Mouse (Mus musculus): ENCODE results near the gene Slf2. TPM values are rescaled to one million over a fixed set of nuclear protein-coding genes. Genes with fewer than 3 reads are reported as not detected.

Gene Slf2
- polyA plus RNA-seq, 1 experiment from 2014 or later = 27.2 TPM

DNA sequence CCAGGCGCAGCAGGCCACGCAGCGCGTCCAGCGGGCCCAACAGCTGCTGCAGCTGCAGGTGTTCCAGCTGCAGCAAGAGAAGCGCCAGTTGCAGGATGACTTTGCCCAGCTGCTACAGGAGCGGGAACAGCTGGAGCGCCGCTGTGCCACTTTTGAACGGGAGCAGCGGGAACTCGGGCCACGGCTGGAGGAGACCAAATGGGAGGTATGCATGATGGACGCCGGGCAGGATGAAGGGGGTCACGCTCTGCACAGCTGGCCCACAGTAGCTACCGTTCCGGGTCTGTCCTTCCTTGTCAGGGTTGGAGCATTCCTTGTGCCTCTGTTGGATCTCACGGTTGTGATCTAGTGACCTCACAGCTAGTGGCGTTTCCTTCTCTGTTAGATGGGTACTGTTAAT lies 93.8 kb downstream of the Slf2 start:
- 88% methylated on average over 20 of the region's 20 CpGs for WGBS
- H3K4me3 ChIP-seq = no peak overlapping the region
- H3K4me2 ChIP-seq = no peak overlapping the region
- peaks cover 33% of the 10 kb centered on the region for H3K4me1 ChIP-seq
- H3K9ac ChIP-seq = no peak overlapping the region
- no peaks in the 10 kb centered on the region for H3K27me3 ChIP-seq (replicated peaks)
- ATAC-seq (ENCODE audit: extremely low read depth, insufficient number of reproducible peaks, low FRiP score, low TSS enrichment) = no peak
- no peaks in the 10 kb centered on the region for H3K9me3 ChIP-seq
- peaks cover 85% of the 10 kb centered on the region for H3K36me3 ChIP-seq
- H3K27ac ChIP-seq (replicated peaks) = no peak overlapping the region

DNA sequence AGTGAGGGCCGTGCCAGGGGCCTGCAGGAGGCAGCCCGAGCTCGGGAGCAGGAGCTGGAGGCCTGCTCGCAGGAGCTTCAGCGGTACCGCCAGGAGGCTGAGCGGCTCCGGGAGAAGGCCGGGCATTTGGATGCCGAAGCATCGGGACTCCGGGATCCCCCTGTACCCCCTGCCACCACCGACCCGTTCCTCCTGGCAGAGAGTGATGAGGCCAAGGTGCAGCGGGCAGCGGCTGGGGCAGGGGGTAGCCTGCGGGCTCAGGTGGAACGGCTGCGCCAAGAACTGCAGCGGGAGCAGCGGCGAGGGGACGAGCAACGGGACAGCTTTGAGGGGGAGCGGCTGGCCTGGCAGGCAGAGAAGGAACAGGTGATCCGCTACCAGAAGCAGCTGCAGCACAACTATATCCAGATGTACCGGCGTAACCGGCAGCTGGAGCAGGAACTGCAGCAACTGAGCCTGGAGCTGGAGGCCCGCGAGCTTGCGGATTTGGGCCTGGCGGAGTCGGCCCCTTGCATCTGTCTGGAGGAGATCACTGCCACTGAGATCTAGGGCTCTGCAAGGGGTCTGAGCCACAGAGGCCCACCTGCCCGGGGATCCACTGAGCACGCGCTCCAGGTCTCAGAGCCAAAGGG lies 95.1 kb downstream of the Slf2 start:
- no peaks in the 10 kb centered on the region for H3K9me3 ChIP-seq
- H3K27ac ChIP-seq (replicated peaks) = no peak overlapping the region
- H3K27me3 ChIP-seq (replicated peaks) = no peaks in the 10 kb centered on the region
- no peak overlapping the region for H3K4me2 ChIP-seq
- H3K4me3 ChIP-seq = no peak overlapping the region
- peaks cover 32% of the 10 kb centered on the region for H3K4me1 ChIP-seq
- WGBS = 90% methylated on average over 37 of the region's 37 CpGs
- no peak for ATAC-seq (ENCODE audit: extremely low read depth, insufficient number of reproducible peaks, low FRiP score, low TSS enrichment)
- H3K9ac ChIP-seq = no peak overlapping the region
- H3K36me3 ChIP-seq = peaks cover 76% of the 10 kb centered on the region

DNA sequence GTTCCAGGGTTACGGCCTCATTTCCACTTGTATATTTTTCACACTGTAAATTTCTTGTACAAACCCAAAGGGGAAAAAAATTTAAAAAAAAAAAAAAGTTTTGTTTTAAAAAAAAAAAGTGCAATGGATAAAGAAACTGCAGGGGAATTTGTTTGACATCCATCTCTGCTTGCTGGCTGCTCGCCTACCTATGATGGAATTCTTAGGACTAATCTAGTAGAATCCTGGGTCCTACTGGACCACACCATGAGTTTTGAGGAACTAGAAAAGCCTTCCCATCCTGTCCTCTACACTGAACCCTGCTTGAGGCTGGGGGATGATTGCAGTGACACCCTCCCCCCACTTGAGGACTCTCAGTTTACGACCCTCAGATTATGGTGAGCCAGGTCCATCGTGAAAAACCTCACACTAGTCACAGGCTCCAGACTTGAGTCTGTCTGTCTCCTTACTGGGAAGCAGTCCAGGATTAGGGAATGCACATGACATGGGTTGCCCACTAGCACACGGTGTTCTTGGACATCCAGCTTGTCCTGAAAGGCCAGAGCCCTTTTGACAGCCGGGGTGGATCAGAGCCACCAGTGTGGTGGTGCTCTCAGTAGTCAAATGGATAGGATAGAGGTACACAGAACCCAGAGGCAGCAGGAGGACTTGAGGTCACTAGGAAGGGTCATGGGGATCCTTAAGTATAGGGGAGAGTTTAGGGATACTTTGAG lies 96.2 kb downstream of the Slf2 start:
- ATAC-seq (ENCODE audit: extremely low read depth, insufficient number of reproducible peaks, low FRiP score, low TSS enrichment) = no peak

DNA sequence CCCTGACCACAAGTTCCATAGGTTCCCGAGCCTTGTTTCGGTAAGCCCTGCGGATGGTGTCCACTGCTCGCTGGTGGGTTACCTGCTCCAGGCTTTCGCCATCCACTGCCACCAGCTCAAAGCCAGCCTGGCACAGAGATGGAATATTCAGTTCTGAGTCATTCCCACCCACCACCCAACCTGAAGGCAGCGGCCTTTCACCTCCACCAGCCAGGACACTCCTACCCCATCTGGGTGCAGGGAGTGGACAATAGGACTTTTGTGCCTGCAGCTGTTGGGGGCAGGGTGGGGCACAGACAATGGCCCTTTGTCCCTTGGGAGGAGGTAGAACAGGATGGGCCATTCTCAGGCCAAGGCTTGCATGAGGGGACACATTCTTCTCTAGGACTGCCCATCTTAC lies 96.9 kb downstream of the Slf2 start:
- Histone ChIP-seq H3K9ac (no peak overlapping the region), H3K36me3 (peaks cover 59% of the 10 kb centered on the region), H3K27me3 (replicated peaks) (no peaks in the 10 kb centered on the region), H3K9me3 (no peaks in the 10 kb centered on the region), H3K4me3 (no peak overlapping the region), H3K27ac (replicated peaks) (no peak overlapping the region), H3K4me1 (peaks cover 35% of the 10 kb centered on the region), H3K4me2 (no peak overlapping the region)
- ATAC-seq (ENCODE audit: extremely low read depth, insufficient number of reproducible peaks, low FRiP score, low TSS enrichment) = no peak
- WGBS = 87% methylated on average over 6 of the region's 6 CpGs

More for the DNA sequence above, 96.2 kb downstream of the Slf2 start:
- Histone ChIP-seq H3K9ac (no peak overlapping the region), H3K4me2 (no peak overlapping the region), H3K4me3 (no peak overlapping the region), H3K4me1 (peaks cover 31% of the 10 kb centered on the region), H3K36me3 (peaks cover 66% of the 10 kb centered on the region), H3K9me3 (no peaks in the 10 kb centered on the region), H3K27me3 (replicated peaks) (no peaks in the 10 kb centered on the region), H3K27ac (replicated peaks) (no peak overlapping the region)
- WGBS = 71% methylated on average over 6 of the region's 6 CpGs

DNA sequence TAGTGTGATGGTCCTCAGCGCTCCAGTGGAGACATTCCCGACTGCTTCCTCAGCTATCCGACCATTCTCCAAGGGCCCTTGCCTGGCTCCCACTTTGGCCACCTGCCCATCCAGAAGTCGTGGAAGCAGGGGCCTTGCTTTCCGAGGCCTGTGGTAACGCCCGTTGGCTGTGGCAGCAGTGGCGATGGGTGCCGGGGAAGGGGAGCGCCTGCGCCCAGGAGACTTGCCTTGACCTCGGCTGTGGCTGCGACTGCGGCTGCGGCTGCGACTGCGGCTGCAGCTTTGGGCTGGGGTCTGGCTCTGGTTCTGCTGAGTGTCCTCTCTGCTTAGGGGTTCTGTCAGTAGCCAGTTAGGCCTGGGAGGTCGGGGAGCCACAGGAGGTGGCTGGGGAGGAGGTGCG lies 97.8 kb downstream of the Slf2 start:
- peaks cover 37% of the 10 kb centered on the region for H3K4me1 ChIP-seq
- WGBS = 45% methylated on average over 19 of the region's 19 CpGs
- H3K27me3 ChIP-seq (replicated peaks) = no peaks in the 10 kb centered on the region
- no peak overlapping the region for H3K27ac ChIP-seq (replicated peaks)
- no peak overlapping the region for H3K4me3 ChIP-seq
- ATAC-seq (ENCODE audit: extremely low read depth, insufficient number of reproducible peaks, low FRiP score, low TSS enrichment) = no peak
- H3K9me3 ChIP-seq = no peaks in the 10 kb centered on the region
- H3K9ac ChIP-seq = 0 out of 2 replicates have a peak overlapping the region, but pooled peaks have one; percentile 28
- H3K36me3 ChIP-seq = peaks cover 50% of the 10 kb centered on the region
- H3K4me2 ChIP-seq = no peak overlapping the region

DNA sequence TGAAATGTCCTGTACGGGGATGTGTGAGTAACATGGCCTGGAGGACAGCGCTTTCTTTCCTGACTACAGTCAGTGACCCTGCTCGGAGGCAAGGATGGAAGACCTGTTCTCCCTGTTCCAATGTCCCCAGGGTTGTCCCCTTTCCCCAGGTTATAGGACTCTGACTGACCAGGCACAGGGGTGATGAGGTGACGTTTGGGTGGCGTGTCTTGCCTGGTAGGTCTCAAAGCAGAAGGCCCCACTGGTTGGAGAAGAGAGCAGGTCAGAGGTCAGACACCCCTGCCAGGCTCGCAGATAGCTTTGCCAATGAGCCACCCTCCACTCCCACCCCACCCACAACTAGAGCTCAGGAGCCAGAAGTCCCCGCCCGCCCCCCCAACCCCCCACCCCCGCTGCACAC lies 98.6 kb downstream of the Slf2 start:
- 56% methylated on average over 8 of the region's 9 CpGs for WGBS
- peaks cover 43% of the 10 kb centered on the region for H3K36me3 ChIP-seq
- no peaks in the 10 kb centered on the region for H3K27me3 ChIP-seq (replicated peaks)

DNA sequence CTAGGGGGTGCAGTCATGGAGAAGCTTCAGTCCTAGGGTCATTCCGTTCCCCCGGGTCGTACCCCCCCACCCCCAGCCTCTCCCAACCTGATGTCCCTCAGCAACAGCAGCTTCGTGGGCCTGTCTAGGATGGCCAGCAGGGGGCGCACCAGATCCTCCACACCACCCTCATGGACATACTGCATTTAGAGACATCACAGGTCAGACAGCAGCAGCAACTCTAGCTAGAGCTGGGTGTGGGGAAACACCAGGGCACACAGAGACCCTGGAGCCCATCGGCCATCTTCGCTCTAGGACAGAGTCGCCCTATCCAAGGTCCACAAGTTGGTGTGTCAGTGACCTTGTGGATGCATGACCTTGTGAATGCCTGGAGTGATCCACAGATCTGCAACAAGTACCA lies 99.2 kb downstream of the Slf2 start:
- no peak overlapping the region for H3K4me3 ChIP-seq
- H3K27me3 ChIP-seq (replicated peaks) = no peaks in the 10 kb centered on the region
- peak overlapping the region; percentile 68 for H3K9ac ChIP-seq
- ATAC-seq (ENCODE audit: extremely low read depth, insufficient number of reproducible peaks, low FRiP score, low TSS enrichment) = no peak
- 27% methylated on average over 8 of the region's 8 CpGs for WGBS
- peaks cover 37% of the 10 kb centered on the region for H3K4me1 ChIP-seq
- peaks cover 38% of the 10 kb centered on the region for H3K36me3 ChIP-seq
- 0 out of 2 replicates have a peak overlapping the region, but pooled peaks have one; percentile 8 for H3K27ac ChIP-seq (replicated peaks)
- peak overlapping the region; percentile 66 for H3K4me2 ChIP-seq
- no peaks in the 10 kb centered on the region for H3K9me3 ChIP-seq

More for the DNA sequence above, 98.6 kb downstream of the Slf2 start:
- ATAC-seq (ENCODE audit: extremely low read depth, insufficient number of reproducible peaks, low FRiP score, low TSS enrichment) = no peak
- Histone ChIP-seq H3K4me1 (peaks cover 37% of the 10 kb centered on the region), H3K9me3 (no peaks in the 10 kb centered on the region), H3K4me3 (no peak overlapping the region), H3K27ac (replicated peaks) (no peak overlapping the region), H3K9ac (no peak overlapping the region), H3K4me2 (no peak overlapping the region)

DNA sequence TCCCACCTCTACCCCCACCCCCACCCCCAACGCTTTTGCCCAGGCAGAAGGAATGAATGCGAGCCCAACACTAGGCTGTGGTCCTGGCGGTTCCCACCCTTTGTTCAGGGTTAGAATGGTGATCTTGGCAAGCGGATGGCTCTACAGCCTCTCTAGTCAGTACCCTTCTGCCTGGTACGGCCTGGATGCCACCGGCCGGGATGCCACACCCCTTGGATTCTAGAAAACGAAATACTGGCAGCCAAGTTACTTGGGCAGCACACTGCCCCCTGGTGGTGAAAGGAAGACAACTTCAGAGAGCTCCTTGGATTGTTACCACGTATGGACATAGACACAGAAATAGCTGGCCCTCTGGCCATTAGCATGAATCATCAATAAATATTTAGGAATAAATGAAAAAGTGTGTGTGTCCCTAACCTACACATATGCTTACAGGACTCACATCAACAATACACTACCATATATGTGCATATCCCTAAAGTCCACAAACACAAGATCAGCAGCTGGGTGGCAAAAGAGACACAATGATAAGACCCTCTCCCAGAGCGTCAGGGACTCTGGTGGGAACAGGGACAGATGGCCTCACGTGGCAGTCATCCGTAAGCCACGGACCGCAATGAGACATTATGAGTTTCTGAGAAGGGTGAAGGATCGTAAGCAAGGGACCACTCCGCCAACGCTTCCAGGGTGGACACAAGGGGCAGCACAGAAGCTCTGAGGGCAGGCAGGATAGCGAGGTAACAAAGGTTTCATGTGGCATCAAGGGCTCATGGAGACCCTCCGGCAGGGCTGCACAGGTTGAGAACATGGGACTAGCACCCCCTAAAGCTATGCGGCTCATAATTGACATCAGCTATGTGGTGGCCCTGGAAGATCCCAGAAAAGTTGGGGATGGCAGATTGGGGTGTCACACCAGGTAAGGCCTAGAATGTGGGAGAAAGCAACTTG lies 100.1 kb downstream of the Slf2 start:
- Histone ChIP-seq H3K36me3 (peaks cover 29% of the 10 kb centered on the region), H3K4me1 (peaks cover 37% of the 10 kb centered on the region), H3K27ac (replicated peaks) (no peak overlapping the region), H3K4me3 (peak overlapping the region; percentile 30), H3K27me3 (replicated peaks) (peaks cover 9% of the 10 kb centered on the region), H3K4me2 (peak overlapping the region; percentile 66), H3K9ac (peak overlapping the region; percentile 68), H3K9me3 (no peaks in the 10 kb centered on the region)
- ATAC-seq (ENCODE audit: extremely low read depth, insufficient number of reproducible peaks, low FRiP score, low TSS enrichment) = no peak
- WGBS = 36% methylated on average over 20 of the region's 20 CpGs

DNA sequence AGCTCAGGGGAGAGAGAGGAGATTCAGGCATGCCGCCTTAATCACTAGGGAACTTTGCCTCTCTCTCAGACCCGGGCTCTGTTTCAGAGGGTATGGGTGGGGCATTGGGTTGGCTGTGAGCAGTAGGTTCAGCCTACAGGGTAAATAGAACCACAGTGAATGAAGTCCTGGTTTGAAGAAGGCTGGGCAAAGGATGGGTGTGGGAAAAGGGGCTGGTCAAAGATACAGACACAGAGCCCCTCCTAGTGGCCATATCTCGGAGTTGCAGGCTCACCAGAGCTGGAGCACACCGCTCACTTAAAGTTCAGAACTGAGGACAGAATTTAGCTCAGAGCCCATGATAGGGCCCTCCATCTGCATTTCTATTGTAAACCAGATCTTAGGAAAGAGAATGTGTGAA lies 100.8 kb downstream of the Slf2 start:
- no peak overlapping the region for H3K4me3 ChIP-seq
- WGBS = 24% methylated on average over 4 of the region's 4 CpGs
- H3K27ac ChIP-seq (replicated peaks) = no peak overlapping the region
- no peak overlapping the region for H3K4me2 ChIP-seq
- H3K4me1 ChIP-seq = peaks cover 37% of the 10 kb centered on the region
- H3K36me3 ChIP-seq = peaks cover 21% of the 10 kb centered on the region
- H3K27me3 ChIP-seq (replicated peaks) = peaks cover 16% of the 10 kb centered on the region
- H3K9ac ChIP-seq = no peak overlapping the region; the same call in 1 of the 2 replicates
- no peak for ATAC-seq (ENCODE audit: extremely low read depth, insufficient number of reproducible peaks, low FRiP score, low TSS enrichment)
- no peaks in the 10 kb centered on the region for H3K9me3 ChIP-seq

Data from heart, embryonic 13.5 days (tissue).